ENCODE assay signal across 9 mouse cellular contexts in genomic region chr17:24935666-24936065, GRCm38 (mm10). TPM values are rescaled to one million over a fixed set of nuclear protein-coding genes. Genes with fewer than 3 reads are reported as not detected.
DNase-seq lines count a peak whose midpoint lies in the region; ATAC-seq and TF ChIP-seq lines count a peak whose summit lies in the region.
"Had no signal": no experiment of that assay in that cellular context is flagged by ENCODE, and none has a peak within 500 bp of the region (broad histone marks: within the 10 kb centered on the region; RNA-seq: fewer than 3 reads in every experiment).

No protein-coding gene starts in this region.

- TF ChIP-seq CTCF in MEL (IDR thresholded peaks at IDR 0.05 in 2 of 3, conservative IDR thresholded peaks at IDR 0.05 in 1 of 3; ENCODE audit: control insufficient read depth in 1 of 3, insufficient read depth in 1 of 3, low read depth in 2 of 3, low read length in 3 of 3, poor library complexity in 1 of 3, severe bottlenecking in 1 of 3): no peak

- peak overlapping the region; percentile 99 for H3K4me3 ChIP-seq in heart, embryonic 15.5 days
- peak overlapping the region; percentile 46 to 63 for H3K4me3 ChIP-seq in MEL (ENCODE audit: control insufficient read depth in 1 of 2, insufficient read depth in 1 of 2, low read depth in 2 of 2, low read length in 2 of 2)
- H3K4me3 ChIP-seq in hindbrain, embryonic 11.5 days (ENCODE audit: low read depth, low read length): peak overlapping the region; percentile 97
- peak overlapping the region; percentile 90 for H3K4me3 ChIP-seq in midbrain, embryonic 11.5 days (ENCODE audit: low read depth, low read length)

- H3K9ac ChIP-seq in heart, embryonic 15.5 days: peak overlapping the region; percentile 92; the same call in 1 of the 2 replicates
- peak overlapping the region; percentile 80 for H3K9ac ChIP-seq in MEL (ENCODE audit: control insufficient read depth, low read depth, low read length, poor library complexity, severe bottlenecking)
- H3K9ac ChIP-seq in hindbrain, embryonic 11.5 days (ENCODE audit: low read depth, low read length): peak overlapping the region; percentile 93
- H3K9ac ChIP-seq in midbrain, embryonic 11.5 days (ENCODE audit: low read length): peak overlapping the region; percentile 85

- TF ChIP-seq RAD21 in MEL (IDR thresholded peaks at IDR 0.05; ENCODE audit: low read depth, low read length): no peak

- H3K36me3 ChIP-seq in heart, embryonic 15.5 days: no peaks in the 10 kb centered on the region
- H3K36me3 ChIP-seq in MEL (ENCODE audit: control insufficient read depth in 1 of 2, insufficient read depth in 2 of 2, low read length in 2 of 2): peaks cover 0 to 7% of the 10 kb centered on the region in 2 experiments; a peak in 2 of 4 replicates
- H3K36me3 ChIP-seq in hindbrain, embryonic 11.5 days (ENCODE audit: control insufficient read depth, insufficient read depth, low read length): no peaks in the 10 kb centered on the region
- no peaks in the 10 kb centered on the region for H3K36me3 ChIP-seq in midbrain, embryonic 11.5 days (ENCODE audit: control insufficient read depth, insufficient read depth, low read length)

- H3K79me2 ChIP-seq in MEL (ENCODE audit: control insufficient read depth, insufficient read depth, low read length, poor library complexity): peaks cover 29% of the 10 kb centered on the region

- H3K4me2 ChIP-seq in heart, embryonic 15.5 days: peak overlapping the region; percentile 87
- peak overlapping the region; percentile 58 for H3K4me2 ChIP-seq in hindbrain, embryonic 11.5 days (replicated peaks; ENCODE audit: low read depth, low read length)
- peak overlapping the region; percentile 74 for H3K4me2 ChIP-seq in midbrain, embryonic 11.5 days

- no peak for TF ChIP-seq EP300 in MEL (IDR thresholded peaks at IDR 0.05; ENCODE audit: low read depth in 1 of 2, low read length in 2 of 2)

- no peak for TF ChIP-seq POLR2A in MEL (IDR thresholded peaks at IDR 0.05; ENCODE audit: control insufficient read depth in 1 of 2, insufficient read depth in 1 of 2, low read depth in 1 of 2, low read length in 2 of 2, poor library complexity in 1 of 2)

- peaks cover 29% of the 10 kb centered on the region for H3K4me1 ChIP-seq in heart, embryonic 15.5 days (replicated peaks)
- peaks cover 0 to 4% of the 10 kb centered on the region in 2 experiments for H3K4me1 ChIP-seq in MEL (ENCODE audit: control insufficient read depth in 1 of 2, insufficient read depth in 2 of 2, low read length in 2 of 2)
- H3K4me1 ChIP-seq in hindbrain, embryonic 11.5 days (replicated peaks; ENCODE audit: control insufficient read depth, insufficient read depth, low read length): peaks cover 6% of the 10 kb centered on the region; the same call in 1 of the 2 replicates
- H3K4me1 ChIP-seq in midbrain, embryonic 11.5 days (ENCODE audit: control insufficient read depth, insufficient read depth, low read length): peaks cover 12% of the 10 kb centered on the region

- peak overlapping the region; percentile 87; the same call in 1 of the 2 replicates for H3K27ac ChIP-seq in heart, embryonic 15.5 days
- no peak overlapping the region for H3K27ac ChIP-seq in MEL (ENCODE audit: control insufficient read depth, low read depth, low read length)
- H3K27ac ChIP-seq in hindbrain, embryonic 11.5 days (ENCODE audit: low read depth, low read length): no peak overlapping the region
- H3K27ac ChIP-seq in midbrain, embryonic 11.5 days (ENCODE audit: low read depth, low read length): no peak overlapping the region

- no peak for ATAC-seq in heart, embryonic 15.5 days (replicated peaks; ENCODE audit: insufficient number of reproducible peaks, insufficient read depth, low FRiP score, low read depth)
- ATAC-seq in hindbrain, embryonic 11.5 days (ENCODE audit: low FRiP score): no peak
- ATAC-seq in midbrain, embryonic 11.5 days (ENCODE audit: low FRiP score): no peak

- H3K9me3 ChIP-seq in heart, embryonic 15.5 days (replicated peaks): no peaks in the 10 kb centered on the region
- no peaks in the 10 kb centered on the region for H3K9me3 ChIP-seq in MEL (replicated peaks; ENCODE audit: insufficient read depth, low read length)
- H3K9me3 ChIP-seq in hindbrain, embryonic 11.5 days (ENCODE audit: control insufficient read depth, low read length): no peaks in the 10 kb centered on the region
- H3K9me3 ChIP-seq in midbrain, embryonic 11.5 days (ENCODE audit: control insufficient read depth, low read length): no peaks in the 10 kb centered on the region

- DNase-seq in heart, adult 11 months: no peak
- no peak for DNase-seq in MEL (ENCODE audit: low read depth, low spot score)
- DNase-seq in hindbrain, embryonic 11.5 days (ENCODE audit: low spot score): no peak
- DNase-seq in midbrain, embryonic 11.5 days (ENCODE audit: low spot score, missing footprints): no peak
- DNase-seq in adipocyte (ENCODE audit: low spot score): no peak
- no peak for DNase-seq in thymus, postnatal 14 days
- DNase-seq in embryo, embryonic 10 days (ENCODE audit: low spot score): no peak

- no peaks in the 10 kb centered on the region for H3K27me3 ChIP-seq in heart, embryonic 15.5 days
- H3K27me3 ChIP-seq in MEL (ENCODE audit: control insufficient read depth in 1 of 2, insufficient read depth in 2 of 2, low read length in 2 of 2): no peaks in the 10 kb centered on the region
- H3K27me3 ChIP-seq in hindbrain, embryonic 11.5 days (ENCODE audit: control insufficient read depth, insufficient read depth, low read length): no peaks in the 10 kb centered on the region
- no peaks in the 10 kb centered on the region for H3K27me3 ChIP-seq in midbrain, embryonic 11.5 days (ENCODE audit: control insufficient read depth, insufficient read depth, low read length)
- H3K27me3 ChIP-seq: Patski had no signal

TF ChIP-seq in MEL, 35 proteins besides CTCF, POLR2A, EP300 and RAD21:
- TF ChIP-seq MYC (IDR thresholded peaks at IDR 0.05; ENCODE audit: low read depth, low read length): no peak
- TF ChIP-seq POLR2AphosphoS5 (IDR thresholded peaks at IDR 0.05; ENCODE audit: borderline replicate concordance, low read depth, low read length): no peak
- no peak for TF ChIP-seq GABPA (IDR thresholded peaks at IDR 0.05; ENCODE audit: low read depth, low read length)
- no peak for TF ChIP-seq MAFK (IDR thresholded peaks at IDR 0.05; ENCODE audit: borderline replicate concordance, low read depth, low read length)
- TF ChIP-seq TCF12 (IDR thresholded peaks at IDR 0.05; ENCODE audit: low read depth, low read length): no peak
TF ChIP-seq in MEL: peak in this region for 0.

RNA-seq across cellular contexts. Expression of gene Mapk8ip3, which starts 1.1 kb away (rescaled TPM):
- 23.2 and 28.2 TPM in 2 replicates for polyA plus RNA-seq in heart, embryonic 15.5 days (2015; fragmentation: Nextera tagmentation; extraction: Ambion mirVana)
- 16.9 and 22.8 TPM in 2 replicates for total RNA-seq in MEL (2012; rRNA removed)
- polyA plus RNA-seq in MEL (2012; ENCODE audit: insufficient read depth in 1 of 2, insufficient read length in 2 of 2, low read depth in 1 of 2, low replicate concordance in 2 of 2, missing spikeins in 1 of 2): 10 to 100 TPM in 1 of 2 experiments, not detected in 1; 44.5 TPM
- 39.1 and 50.9 TPM in 2 replicates for polyA plus RNA-seq in hindbrain, embryonic 11.5 days (2014; fragmentation: Nextera tagmentation; extraction: Ambion mirVana)
- polyA plus RNA-seq in midbrain, embryonic 11.5 days (2014; fragmentation: Nextera tagmentation; extraction: Ambion mirVana): 31.7 and 36.5 TPM in 2 replicates

RNA-seq across cellular contexts. Expression of gene Jpt2, which starts 24.8 kb away (rescaled TPM):
- 73.4 and 100 TPM in 2 replicates for polyA plus RNA-seq in heart, embryonic 15.5 days (2015; fragmentation: Nextera tagmentation; extraction: Ambion mirVana)
- total RNA-seq in MEL (2012; rRNA removed): 31.7 and 35.5 TPM in 2 replicates
- 10 to 100 TPM in 1 of 2 experiments, not detected in 1; 40.9 TPM for polyA plus RNA-seq in MEL (2012; ENCODE audit: insufficient read depth in 1 of 2, insufficient read length in 2 of 2, low read depth in 1 of 2, low replicate concordance in 2 of 2, missing spikeins in 1 of 2)
- polyA plus RNA-seq in hindbrain, embryonic 11.5 days (2014; fragmentation: Nextera tagmentation; extraction: Ambion mirVana): 214 and 237 TPM in 2 replicates
- polyA plus RNA-seq in midbrain, embryonic 11.5 days (2014; fragmentation: Nextera tagmentation; extraction: Ambion mirVana): 283 and 284 TPM in 2 replicates

RNA-seq across cellular contexts. Expression of gene Nme3, which starts 39.4 kb away (rescaled TPM):
- polyA plus RNA-seq in heart, embryonic 15.5 days (2015; fragmentation: Nextera tagmentation; extraction: Ambion mirVana): 32.2 and 36.5 TPM in 2 replicates
- 24.4 and 29.1 TPM in 2 replicates for total RNA-seq in MEL (2012; rRNA removed)
- 10 to 100 TPM in 1 of 2 experiments, not detected in 1; 22.1 TPM for polyA plus RNA-seq in MEL (2012; ENCODE audit: insufficient read depth in 1 of 2, insufficient read length in 2 of 2, low read depth in 1 of 2, low replicate concordance in 2 of 2, missing spikeins in 1 of 2)
- polyA plus RNA-seq in hindbrain, embryonic 11.5 days (2014; fragmentation: Nextera tagmentation; extraction: Ambion mirVana): 45.9 and 49.7 TPM in 2 replicates
- 48.0 and 49.5 TPM in 2 replicates for polyA plus RNA-seq in midbrain, embryonic 11.5 days (2014; fragmentation: Nextera tagmentation; extraction: Ambion mirVana)

RNA-seq across cellular contexts. Expression of gene Mrps34, which starts 40.8 kb away (rescaled TPM):
- 74.7 and 78.0 TPM in 2 replicates for polyA plus RNA-seq in heart, embryonic 15.5 days (2015; fragmentation: Nextera tagmentation; extraction: Ambion mirVana)
- total RNA-seq in MEL (2012; rRNA removed): 60.1 and 74.8 TPM in 2 replicates
- polyA plus RNA-seq in MEL (2012; ENCODE audit: insufficient read depth in 1 of 2, insufficient read length in 2 of 2, low read depth in 1 of 2, low replicate concordance in 2 of 2, missing spikeins in 1 of 2): 10 to 100 TPM in 1 of 2 experiments, not detected in 1; 82.0 TPM
- polyA plus RNA-seq in hindbrain, embryonic 11.5 days (2014; fragmentation: Nextera tagmentation; extraction: Ambion mirVana): 70.5 and 73.3 TPM in 2 replicates
- polyA plus RNA-seq in midbrain, embryonic 11.5 days (2014; fragmentation: Nextera tagmentation; extraction: Ambion mirVana): 68.6 and 73.2 TPM in 2 replicates

RNA-seq across cellular contexts. Expression of gene Eme2, which starts 40.8 kb away (rescaled TPM):
- 16.6 and 21.3 TPM in 2 replicates for polyA plus RNA-seq in heart, embryonic 15.5 days (2015; fragmentation: Nextera tagmentation; extraction: Ambion mirVana)
- total RNA-seq in MEL (2012; rRNA removed): 19.5 and 26.8 TPM in 2 replicates
- 10 to 100 TPM in 1 of 2 experiments, not detected in 1; 15.1 TPM for polyA plus RNA-seq in MEL (2012; ENCODE audit: insufficient read depth in 1 of 2, insufficient read length in 2 of 2, low read depth in 1 of 2, low replicate concordance in 2 of 2, missing spikeins in 1 of 2)
- polyA plus RNA-seq in hindbrain, embryonic 11.5 days (2014; fragmentation: Nextera tagmentation; extraction: Ambion mirVana): 22.7 and 24.2 TPM in 2 replicates
- polyA plus RNA-seq in midbrain, embryonic 11.5 days (2014; fragmentation: Nextera tagmentation; extraction: Ambion mirVana): 18.4 and 20.8 TPM in 2 replicates
